Mouse (Mus musculus) retina, embryonic 14.5 days (tissue): ENCODE data around the gene Proser3.

ENCODE experiments used
- DNase-seq: peaks from one replicate; pipeline ENCODE4 v3.0.0-alpha.2; 2015; ENCODE audit warnings: low spot score

Gene Proser3

DNA sequence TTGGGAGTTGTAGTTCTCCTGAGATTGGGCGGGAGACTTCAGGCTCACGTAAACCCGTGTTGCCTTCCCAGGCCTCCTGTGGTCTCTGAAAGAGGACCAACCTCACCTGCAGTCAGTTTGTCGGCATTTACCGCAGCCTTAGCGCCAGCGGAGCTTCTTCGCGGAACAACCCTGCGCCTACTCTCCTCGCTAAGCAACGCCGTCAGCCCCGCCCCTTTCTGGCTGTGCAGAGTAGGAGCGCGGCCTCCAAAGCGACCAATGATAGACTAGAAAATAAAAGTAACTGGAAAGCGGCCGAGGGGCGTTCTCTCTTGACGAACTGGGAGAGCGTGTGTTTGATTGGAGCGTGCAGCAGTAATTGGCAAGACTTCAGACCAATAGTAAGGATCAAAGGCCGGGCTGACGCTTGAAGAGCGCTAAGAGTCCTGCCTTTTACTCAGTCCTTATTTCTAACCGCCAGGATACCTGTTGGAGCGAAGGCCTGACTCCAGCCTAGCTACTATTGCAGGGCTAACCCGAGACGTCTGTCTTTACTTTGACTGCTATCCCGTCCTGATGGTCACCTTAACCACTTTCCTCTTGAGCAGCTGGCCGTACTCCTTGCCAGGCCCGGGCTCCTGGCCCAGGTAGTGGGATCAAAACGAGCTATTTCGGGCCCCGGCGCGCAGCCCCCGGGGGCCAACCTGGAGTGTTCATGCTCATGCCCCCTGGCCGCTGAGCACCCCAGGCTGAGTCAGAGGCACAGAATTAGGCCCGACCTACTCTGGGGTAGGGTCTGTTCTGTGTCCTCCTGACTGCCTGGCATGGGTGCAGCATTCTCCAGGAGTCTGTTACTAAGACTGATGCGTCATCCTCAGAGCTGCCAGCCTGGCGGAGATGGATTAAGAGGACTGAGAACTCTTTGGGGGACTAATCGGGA is at the start of gene Proser3, which contains the start of gene Hspb6:
Gene Proser3 (minus strand): TSS at position 198 of the 919 bp plus-strand sequence.
Gene Hspb6 (plus strand): TSS at position 77 of the 919 bp plus-strand sequence.
- DNase-seq: peak; percentile 99

- no peak for DNase-seq
These were observed 48.6 kb upstream of the Proser3 start for GRCm38 (mm10) chr7:30600651-30601050.

DNA sequence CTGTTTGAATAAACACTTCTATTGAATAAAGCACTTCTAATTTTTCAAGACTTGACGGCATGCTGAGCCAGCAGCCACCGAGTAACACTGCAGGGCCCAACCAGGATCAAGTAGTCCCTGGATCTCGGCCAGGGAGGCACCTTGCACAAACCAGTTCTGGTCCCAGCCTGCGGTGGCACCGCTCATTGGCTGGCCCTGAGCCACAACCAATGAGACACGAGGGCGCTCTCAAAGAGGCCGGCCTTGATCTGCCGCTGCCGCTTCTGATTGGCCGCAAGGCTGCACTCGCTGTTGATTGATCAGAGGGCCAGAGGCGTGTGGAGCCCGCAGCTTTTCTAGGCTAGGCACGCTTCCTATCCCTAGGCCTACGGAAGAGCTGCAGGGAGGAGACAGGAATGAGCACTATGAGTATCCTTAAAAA is 47.8 kb upstream of the Proser3 start:
- DNase-seq: peak; percentile 87

GRCm38 (mm10) chr7:30598786-30599185 is 46.7 kb upstream of the Proser3 start, which contains the start of gene Zbtb32:
TSS of gene Zbtb32 (minus strand) at chr7:30598909.
- DNase-seq: no peak

GRCm38 (mm10) chr7:30596811-30597210 is 44.7 kb upstream of the Proser3 start:
- no peak for DNase-seq

GRCm38 (mm10) chr7:30596093-30596492 is 44.0 kb upstream of the Proser3 start:
- DNase-seq: no peak

GRCm38 (mm10) chr7:30594510-30595024 is 42.5 kb upstream of the Proser3 start:
- no peak for DNase-seq

GRCm38 (mm10) chr7:30593579-30594509 is 41.7 kb upstream of the Proser3 start:
- DNase-seq: no peak

- no peak for DNase-seq
These were observed 40.8 kb upstream of the Proser3 start for GRCm38 (mm10) chr7:30592772-30593423.

- DNase-seq: peak; percentile 41
These were observed 39.5 kb upstream of the Proser3 start for GRCm38 (mm10) chr7:30591605-30591951.

GRCm38 (mm10) chr7:30590927-30591604 is 39.0 kb upstream of the Proser3 start:
- no peak for DNase-seq

GRCm38 (mm10) chr7:30589435-30590301 is 37.6 kb upstream of the Proser3 start:
- DNase-seq: peak; percentile 96

DNA sequence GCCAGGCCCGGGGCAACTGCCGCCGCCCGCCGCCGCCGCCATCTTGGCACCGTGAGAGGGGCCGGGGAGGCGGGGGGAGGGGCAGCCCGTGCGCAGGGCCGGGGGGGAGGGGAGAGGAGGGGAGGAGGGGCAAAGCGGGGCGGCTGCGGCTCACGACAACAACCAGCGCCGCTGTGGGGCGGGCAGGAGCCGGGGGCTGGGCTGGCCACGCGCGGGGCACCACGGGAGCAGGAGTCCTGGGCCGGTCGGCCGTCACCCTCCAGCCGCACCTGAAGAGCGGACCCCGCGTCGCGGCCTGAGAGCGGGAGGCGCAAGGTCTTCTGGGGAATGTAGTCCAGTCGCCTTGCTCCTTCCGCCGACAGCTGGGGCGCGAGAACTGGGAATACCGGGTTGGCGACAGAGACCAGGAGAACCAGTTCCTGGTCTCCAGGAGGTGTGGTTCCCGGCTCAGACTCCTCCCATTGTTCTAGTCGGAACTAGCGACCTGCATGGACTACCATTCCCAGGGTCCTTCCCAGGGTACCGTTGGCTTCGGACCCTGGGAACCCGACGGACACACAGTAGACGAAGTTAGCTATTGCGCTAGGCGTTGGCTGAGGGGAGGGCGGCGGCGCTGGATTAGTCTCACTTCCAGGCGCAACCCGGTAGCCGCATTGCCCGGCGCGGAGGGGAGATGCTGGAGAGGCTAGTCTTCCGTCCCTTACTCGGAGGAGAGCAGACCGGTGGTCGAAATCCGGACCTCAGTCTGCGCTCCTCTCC is 36.8 kb upstream of the Proser3 start, which contains the start of gene Kmt2b:
Gene Kmt2b (minus strand): TSS at position 51 of the 759 bp plus-strand sequence.
- DNase-seq: peak; percentile 97

- peak; percentile 43 for DNase-seq
These were observed 36.0 kb upstream of the Proser3 start for GRCm38 (mm10) chr7:30587842-30588667.

GRCm38 (mm10) chr7:30586455-30587020 is 34.4 kb upstream of the Proser3 start:
- DNase-seq: no peak

DNA sequence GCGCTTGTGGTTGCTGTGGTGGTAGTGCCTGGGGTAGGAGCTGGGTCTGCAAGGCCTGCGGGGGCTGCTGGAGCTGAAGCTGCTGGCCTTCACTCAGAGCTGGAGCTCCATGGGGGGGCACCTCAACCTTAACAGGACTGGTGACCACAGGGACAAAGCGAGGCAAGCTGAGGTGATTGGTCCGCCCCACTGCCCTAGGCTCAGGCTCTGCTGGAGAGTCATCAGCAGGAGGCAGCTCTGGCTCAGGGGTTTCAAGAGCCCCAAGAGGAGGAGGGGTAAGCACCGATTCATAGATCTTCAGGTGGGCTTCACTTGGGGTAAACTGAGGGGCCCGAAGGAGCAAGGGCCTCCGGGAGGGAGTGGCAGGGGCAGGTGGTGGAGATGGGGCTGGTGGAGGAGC is 33.1 kb upstream of the Proser3 start:
- no peak for DNase-seq

GRCm38 (mm10) chr7:30584339-30584738 is 32.2 kb upstream of the Proser3 start:
- DNase-seq: no peak

DNA sequence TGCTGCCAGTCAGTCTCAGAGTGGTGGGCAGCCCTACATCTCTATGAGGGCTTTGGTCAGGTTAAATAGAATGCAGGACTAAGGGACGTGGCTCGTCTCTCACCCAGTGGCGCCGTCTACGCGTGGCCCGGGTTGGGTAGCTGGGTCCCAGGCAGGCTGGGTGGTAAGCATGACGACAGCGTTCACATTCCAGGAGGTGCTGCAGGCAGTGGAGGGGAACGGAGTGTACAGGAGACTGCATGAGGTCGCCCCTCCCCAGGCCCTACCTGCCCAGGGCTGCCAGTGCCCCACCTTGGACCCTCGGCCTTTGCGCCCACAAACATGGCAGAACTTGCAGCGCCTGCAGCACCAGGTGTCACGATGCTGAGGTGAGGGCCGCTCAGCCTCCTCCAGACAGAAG is 29.4 kb upstream of the Proser3 start:
- DNase-seq: no peak
